ENCODE assay signal across 9 mouse cellular contexts in the genomic region with DNA sequence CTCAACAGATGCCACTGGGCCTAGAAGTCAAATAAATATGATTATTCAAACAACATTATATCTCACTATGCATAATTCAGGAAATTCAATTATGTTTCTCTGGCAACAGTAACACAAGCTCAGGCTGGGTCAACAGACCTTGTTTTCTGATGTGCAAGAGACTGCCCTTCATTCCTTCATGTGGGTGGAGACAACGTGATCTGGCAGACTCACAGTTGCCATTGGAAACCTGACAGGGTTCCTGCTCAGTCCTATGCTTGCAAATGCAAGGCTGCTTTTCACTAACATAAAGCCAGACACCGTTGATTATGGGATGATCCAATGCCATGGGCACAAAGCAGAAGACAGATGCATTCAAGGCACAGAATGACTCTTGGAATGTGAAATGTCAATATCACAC.
A peak's percentile ranks its signal among the peaks of the same experiment; 100 is the strongest.
DNase-seq lines count a peak whose midpoint lies in the region; ATAC-seq and TF ChIP-seq lines count a peak whose summit lies in the region.
"Had no signal": no experiment of that assay in that cellular context is flagged by ENCODE, and none has a peak within 500 bp of the region (broad histone marks: within the 10 kb centered on the region; RNA-seq: fewer than 3 reads in every experiment).

No protein-coding gene starts in this region.

- H3K9me3 ChIP-seq in lung, postnatal 0 days (ENCODE audit: low read length), result no peaks in the 10 kb centered on the region

- no peak overlapping the region for H3K4me3 ChIP-seq in lung, postnatal 0 days (ENCODE audit: low read depth, low read length)

- no peak for ATAC-seq in frontal cortex, adult (ENCODE audit: low TSS enrichment)
- ATAC-seq in lung, postnatal 0 days, result no peak

- H3K27me3 ChIP-seq in lung, postnatal 0 days (replicated peaks; ENCODE audit: insufficient read depth, low read length), result no peaks in the 10 kb centered on the region

- WGBS in lung, postnatal 0 days, result 67% methylated on average over 2 of the region's 2 CpGs

- TF ChIP-seq CTCF in lung, postnatal 0 days (IDR thresholded peaks at IDR 0.05), result no peak

- H3K27ac ChIP-seq in lung, postnatal 0 days (ENCODE audit: low read length), result no peak overlapping the region
- H3K27ac ChIP-seq: macrophage had no signal

- no peak for TF ChIP-seq EP300 in lung, postnatal 0 days (IDR thresholded peaks at IDR 0.05)

- H3K4me2 ChIP-seq in lung, postnatal 0 days (replicated peaks; ENCODE audit: low read depth, low read length), result no peak overlapping the region

- peaks cover 6% of the 10 kb centered on the region; the same call in 1 of the 2 replicates for H3K4me1 ChIP-seq in lung, postnatal 0 days (ENCODE audit: insufficient read depth, low read depth, low read length)

- intact Hi-C loops in left cerebral cortex, postnatal 25 days (cut with DNase I), result loop anchor here (5.0 kb wide), 1 partner anchor 42 kb away; no protein-coding TSS in a partner anchor

- peak; percentile 16 to 32 for DNase-seq in frontal cortex, postnatal 14 days (ENCODE audit: low spot score in 2 of 2)
- DNase-seq in NIH3T3 (ENCODE audit: low read depth), result peak; percentile 76
- DNase-seq in fat pad, adult 2 months (ENCODE audit: extremely low read depth, low read depth, low spot score), result peak; percentile 49
- DNase-seq in left cerebral cortex, postnatal 25 days (ENCODE audit: low spot score in 2 of 2), result peak; percentile 30 to 40
- no peak for DNase-seq in cerebellum, adult 9-11 months
- no peak for DNase-seq in lung, postnatal 0 days (ENCODE audit: low spot score)
- DNase-seq in thymus, postnatal 14 days, result no peak

- H3K36me3 ChIP-seq in lung, postnatal 0 days (ENCODE audit: insufficient read depth, low read length), result no peaks in the 10 kb centered on the region

- H3K9ac ChIP-seq in lung, postnatal 0 days (replicated peaks; ENCODE audit: low read depth), result no peak overlapping the region

Comparison
In these comparisons a context has a peak if more than half of its experiments do, and no peak if none do; other contexts are left out.
1. DNase-seq: peak in frontal cortex, postnatal 14 days (2 of 2), NIH3T3 (single experiment), fat pad, adult 2 months (single experiment) and left cerebral cortex, postnatal 25 days (2 of 2); none in cerebellum, adult 9-11 months (single experiment), lung, postnatal 0 days (single experiment) and thymus, postnatal 14 days (single experiment).